Mouse (Mus musculus) spleen, adult 2 months (tissue): ENCODE measurements around the gene Alox15.

ENCODE experiments used
- CTCF ChIP-seq: fragments of 200-500 bp; IDR thresholded peaks from 2 replicates; pipeline ENCODE4 v1.5.1; 2011; ENCODE audit warnings: mild to moderate bottlenecking, inconsistent platforms; ENCODE audit not compliant: insufficient read depth, insufficient read length, insufficient replicate concordance; ENCODE audit errors: extremely low read depth
- POLR2A ChIP-seq: fragments of 200-500 bp; IDR thresholded peaks from 2 replicates; pipeline ENCODE4 v1.6.1; 2011; ENCODE audit warnings: low read depth, low read length, inconsistent platforms

GRCm38 (mm10) chr11:70372396-70372795 is 20.6 kb upstream of the Alox15 start:
- TF ChIP-seq CTCF: no peak
- no peak for TF ChIP-seq POLR2A
